Mouse (Mus musculus) gastrocnemius, postnatal 25 days (tissue): Measurements from ENCODE around the gene Sgtb. TPM values are rescaled to one million over a fixed set of nuclear protein-coding genes. Genes with fewer than 3 reads are reported as not detected.
A peak's percentile ranks its signal among the peaks of the same experiment; 100 is the strongest.

Experiments
- DNase-seq: peaks from one replicate; pipeline ENCODE4 v3.0.0; 2022
- long read RNA-seq, 2 experiments: library from polyadenylated mRNA; stranded (forward); transcript quantifications; one replicate each; pipeline ENCODE4 v2.0.0; 2021
- total RNA-seq, 2 experiments: library from RNA; stranded (reverse); gene quantifications; 1 replicate in 1 of 2; 2 replicates in 1 of 2; pipeline ENCODE4 v1.2.3; 2021

The Sgtb gene
- total RNA-seq, result under 1 TPM; 0.43 to 0.87 TPM
- long read RNA-seq, experiment 1, result 0 reads
- long read RNA-seq, experiment 2, partial matches to known transcripts, result 0 of 1 reads
- long read RNA-seq, experiment 2, other reads (novel, unspliced or antisense), result 0 of 1 reads

DNA sequence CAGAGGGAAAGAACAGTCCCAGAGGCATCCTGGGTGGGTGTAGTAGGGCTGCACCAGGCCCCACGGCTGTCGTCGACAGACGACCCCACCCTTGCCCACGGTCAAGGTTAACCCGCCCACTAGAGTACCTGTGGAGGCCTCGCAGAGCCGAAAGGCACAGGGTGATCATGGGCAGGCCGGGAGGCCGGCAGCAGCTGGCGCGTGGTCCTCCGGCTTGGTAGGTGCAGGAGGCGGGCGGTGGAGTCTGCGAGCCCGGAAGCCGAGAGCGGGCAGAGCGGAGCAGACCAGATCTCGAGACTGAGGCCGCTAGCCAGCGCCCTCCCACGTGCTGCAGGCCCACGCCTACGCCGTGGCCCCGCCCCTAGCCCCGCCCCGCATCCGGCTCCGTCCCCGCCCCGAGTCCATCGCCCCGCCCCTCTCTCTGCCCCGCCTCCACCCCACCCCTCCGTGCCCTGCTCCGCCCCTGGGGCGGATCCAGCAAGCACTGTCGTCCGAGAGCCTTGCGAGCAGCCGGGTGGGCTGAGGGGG, at the start of gene Sgtb, which contains the start of gene Nln:
Gene Sgtb, plus strand, starts transcription at position 454 of the 528 bp plus-strand sequence.
Gene Nln, minus strand, starts transcription at position 327 of the 528 bp plus-strand sequence.
- peak; percentile 85 for DNase-seq

GRCm38 (mm10) chr13:104060231-104060630, 49.3 kb upstream of the Sgtb start:
- no peak for DNase-seq

GRCm38 (mm10) chr13:104061975-104062750, 47.4 kb upstream of the Sgtb start:
- DNase-seq, result no peak

- DNase-seq, result no peak
Measured at GRCm38 (mm10) chr13:104063061-104063460, 46.5 kb upstream of the Sgtb start.

DNA sequence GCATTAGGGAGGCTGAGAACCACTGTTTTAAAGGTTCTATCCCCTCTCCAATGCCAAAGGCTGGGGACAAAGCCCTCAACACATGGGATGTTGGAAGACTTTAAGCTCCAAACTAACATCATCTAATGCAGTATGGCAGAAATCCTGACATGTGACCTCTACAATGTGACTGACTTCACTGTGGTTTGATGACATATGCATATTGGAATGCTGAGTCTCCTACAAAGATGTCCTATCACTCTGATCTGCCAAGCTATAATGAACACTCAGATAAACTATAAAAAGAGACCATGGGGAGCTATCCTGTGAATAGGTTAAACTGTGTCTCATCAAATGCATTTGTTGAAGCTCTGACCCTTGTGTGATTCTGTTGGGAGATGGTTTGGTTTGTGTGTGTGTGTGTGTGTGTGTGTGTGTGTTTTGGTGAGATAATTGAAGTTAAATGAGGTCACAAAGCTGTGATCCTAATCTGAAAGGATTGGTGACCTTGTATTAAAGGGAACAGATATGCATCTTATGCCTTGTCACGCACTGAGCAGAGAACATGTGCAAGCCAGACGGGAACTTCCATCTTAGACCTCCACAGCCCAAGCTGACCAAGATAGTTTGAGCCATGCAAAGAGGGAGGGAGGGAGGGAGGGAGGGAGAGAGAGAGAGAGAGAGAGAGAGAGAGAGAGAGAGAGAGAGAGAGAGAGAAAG, 43.7 kb upstream of the Sgtb start:
- no peak for DNase-seq

GRCm38 (mm10) chr13:104069216-104069615, 40.3 kb upstream of the Sgtb start:
- no peak for DNase-seq

- DNase-seq, result no peak
Measured at GRCm38 (mm10) chr13:104070703-104071102, 38.8 kb upstream of the Sgtb start.

- DNase-seq, result no peak
Measured at GRCm38 (mm10) chr13:104072351-104072750, 37.2 kb upstream of the Sgtb start.

GRCm38 (mm10) chr13:104074230-104074629, 35.3 kb upstream of the Sgtb start:
- DNase-seq, result no peak

DNA sequence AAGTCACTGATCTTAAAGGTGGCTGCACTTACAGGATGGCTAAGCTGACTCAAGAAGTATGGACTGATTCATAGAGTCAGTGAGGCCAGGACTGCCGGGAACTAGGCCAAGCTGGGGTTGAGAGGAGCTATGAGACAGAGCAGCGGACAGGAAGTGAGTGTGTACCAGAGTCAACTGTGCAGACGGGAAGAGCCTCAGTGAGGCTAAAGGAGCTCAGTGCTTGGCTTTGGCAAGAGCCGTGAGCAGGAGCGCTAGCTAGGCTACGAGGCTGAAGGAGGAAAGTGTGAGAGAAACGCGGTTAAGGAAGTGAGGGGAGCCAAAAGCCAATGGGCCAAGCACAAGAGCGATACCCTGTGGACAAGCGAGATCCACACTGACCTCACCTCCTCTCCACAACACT, 34.8 kb upstream of the Sgtb start:
- DNase-seq, result peak; percentile 31

GRCm38 (mm10) chr13:104076993-104077392, 32.5 kb upstream of the Sgtb start:
- DNase-seq, result no peak

DNA sequence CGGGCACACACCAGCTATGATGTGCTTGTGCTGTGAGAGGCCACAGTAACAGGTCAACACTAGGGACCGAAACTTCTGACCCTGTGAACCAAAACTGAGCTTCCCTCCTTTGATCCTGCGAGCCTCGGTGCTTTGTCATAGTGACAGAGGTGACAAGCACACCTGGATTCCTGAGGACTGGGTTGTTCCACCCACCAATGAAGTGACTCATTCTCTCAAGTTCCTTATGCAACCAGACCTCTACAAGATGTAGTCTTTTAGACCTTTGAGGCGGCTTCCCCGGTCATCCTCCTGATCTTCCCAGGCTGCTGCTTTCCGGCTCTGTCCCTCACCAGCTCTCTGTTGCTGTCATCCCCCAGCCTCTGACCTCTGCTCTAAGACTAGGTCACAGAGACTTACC, 27.0 kb upstream of the Sgtb start:
- DNase-seq, result no peak

GRCm38 (mm10) chr13:104084600-104084999, 24.9 kb upstream of the Sgtb start:
- no peak for DNase-seq

DNA sequence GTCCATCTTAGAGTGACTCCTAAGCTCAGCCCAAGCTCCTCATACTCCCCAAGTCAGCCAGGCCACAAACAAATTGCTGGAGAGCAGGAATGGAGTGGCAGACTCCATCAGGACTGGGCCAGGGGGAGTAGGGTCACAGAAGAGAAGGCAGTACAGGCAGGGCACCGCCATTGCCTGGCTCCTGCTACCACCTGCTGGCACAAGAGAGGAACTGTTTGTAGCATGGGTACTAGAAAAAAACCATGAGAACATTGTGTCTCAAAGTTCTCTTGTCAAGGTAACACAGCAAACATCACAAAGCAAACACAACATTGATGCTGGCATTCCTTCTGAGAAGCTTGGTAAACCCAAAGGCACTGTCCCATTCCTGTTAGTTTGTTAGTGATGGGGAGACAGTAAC, 20.2 kb upstream of the Sgtb start:
- DNase-seq, result no peak

DNA sequence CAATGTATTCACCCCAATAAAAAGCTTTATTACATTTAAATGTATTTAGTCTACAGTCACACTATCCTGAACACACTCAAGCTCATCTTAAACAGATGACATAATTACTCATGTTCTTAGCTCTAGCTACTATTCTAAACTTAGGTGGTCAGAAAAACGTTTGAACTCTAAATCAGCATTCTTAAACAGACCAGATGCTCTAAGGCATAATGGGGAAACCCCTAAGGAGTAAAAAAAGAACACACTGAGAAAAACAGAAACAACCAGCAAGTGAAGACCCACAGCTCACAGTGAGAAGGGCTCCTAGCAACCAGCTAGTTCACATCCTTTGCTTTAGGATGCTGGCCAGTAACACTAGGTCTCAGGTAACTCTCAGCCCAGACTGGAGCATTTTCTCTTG, 17.8 kb upstream of the Sgtb start:
- no peak for DNase-seq

GRCm38 (mm10) chr13:104094531-104095385, 14.8 kb upstream of the Sgtb start:
- DNase-seq, result no peak

- DNase-seq, result no peak
Measured at GRCm38 (mm10) chr13:104095955-104096354, 13.6 kb upstream of the Sgtb start.

GRCm38 (mm10) chr13:104097190-104097589, 12.4 kb upstream of the Sgtb start:
- no peak for DNase-seq

DNA sequence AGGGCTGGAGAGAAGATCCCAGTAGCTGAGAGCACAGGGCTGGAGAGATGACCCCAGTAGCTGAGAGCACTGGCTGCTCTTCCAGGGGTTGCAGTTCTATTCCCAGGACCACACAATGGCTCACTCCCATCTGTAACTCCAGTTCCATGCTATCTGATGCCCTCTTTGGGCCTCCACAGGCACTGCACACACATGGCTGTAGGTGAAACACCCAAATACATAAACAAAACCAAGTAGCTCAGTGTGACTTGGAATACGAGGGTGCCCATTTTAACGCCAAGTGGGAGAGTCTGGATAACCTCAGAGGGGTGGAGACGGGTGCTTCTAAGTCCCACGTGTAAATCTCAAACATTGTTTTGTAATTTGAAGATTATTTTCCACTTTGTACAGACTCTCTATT, 9.1 kb upstream of the Sgtb start:
- DNase-seq, result no peak

- no peak for DNase-seq
Measured at GRCm38 (mm10) chr13:104101606-104102235, 7.8 kb upstream of the Sgtb start.

- no peak for DNase-seq
Measured at GRCm38 (mm10) chr13:104108651-104109287, 772 bp upstream of the Sgtb start.
